Mouse (Mus musculus) lung, postnatal 10 days (tissue): ENCODE measurements at regions not wholly inside any gene's neighbourhood (a gene's known extent, or its start where the extent isn't known, plus 50 kb on each side); places are given as distances from the start of the nearest gene placed in this dataset.
"Not testable (repeated sequence)": the region's sequence is repeated elsewhere in the genome, so short reads cannot be mapped to it uniquely, and the experiment has no call there.

Experiments
- DNase-seq: peaks from one replicate; pipeline ENCODE4 v3.0.0; 2021

- not testable (repeated sequence) for DNase-seq
These were observed 121.0 kb downstream of the Rab10 start for GRCm38 (mm10) chr12:3188734-3189275.

GRCm38 (mm10) chr12:3188137-3188536 lies 121.6 kb downstream of the Rab10 start:
- DNase-seq, result no peak

DNA sequence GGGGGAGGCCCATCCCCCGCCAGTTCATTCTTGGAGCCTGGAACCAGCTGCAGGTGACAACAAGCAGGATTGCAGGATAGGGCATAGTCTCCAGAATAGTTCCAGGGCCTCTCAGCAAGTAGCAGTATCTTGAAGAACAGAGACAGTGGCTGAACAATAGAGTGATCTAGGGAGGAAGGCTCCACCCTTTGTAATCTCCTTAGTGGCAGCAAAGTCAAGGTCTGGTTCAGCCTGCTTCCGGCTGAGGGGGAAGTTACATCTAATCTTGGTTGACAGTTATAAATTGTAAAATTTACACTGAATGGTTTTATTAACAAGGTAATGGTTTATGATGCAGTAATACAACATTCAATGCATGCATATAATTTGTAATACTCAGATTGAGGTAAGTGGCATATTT lies 136.4 kb downstream of the Rab10 start:
- no peak for DNase-seq

- not testable (repeated sequence) for DNase-seq
These were observed 140.0 kb downstream of the Rab10 start for GRCm38 (mm10) chr12:3169705-3170287.

GRCm38 (mm10) chr12:3161666-3162065 lies 148.1 kb downstream of the Rab10 start:
- DNase-seq, result not testable (repeated sequence)

GRCm38 (mm10) chr12:3158771-3159170 lies 151.0 kb downstream of the Rab10 start:
- DNase-seq, result not testable (repeated sequence)

DNA sequence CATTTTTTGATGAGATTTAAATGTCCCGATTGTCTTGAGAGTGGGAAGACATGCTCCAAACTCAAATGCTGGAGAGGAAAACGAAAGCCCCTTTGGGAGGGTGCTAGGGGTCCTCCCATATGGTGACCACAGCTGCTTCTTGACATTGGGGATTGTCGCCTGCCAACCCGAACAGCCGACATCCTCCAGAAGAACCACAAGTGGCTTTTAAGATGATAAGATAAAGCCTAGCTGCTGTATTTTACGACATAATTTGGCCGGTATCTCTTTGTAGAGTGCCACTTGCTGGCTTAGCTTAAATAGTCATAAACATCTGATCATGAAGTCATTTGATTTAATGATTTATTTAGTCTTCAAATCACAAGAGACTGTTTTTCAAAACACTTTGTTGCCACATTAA lies 156.1 kb downstream of the Rab10 start:
- not testable (repeated sequence) for DNase-seq

DNA sequence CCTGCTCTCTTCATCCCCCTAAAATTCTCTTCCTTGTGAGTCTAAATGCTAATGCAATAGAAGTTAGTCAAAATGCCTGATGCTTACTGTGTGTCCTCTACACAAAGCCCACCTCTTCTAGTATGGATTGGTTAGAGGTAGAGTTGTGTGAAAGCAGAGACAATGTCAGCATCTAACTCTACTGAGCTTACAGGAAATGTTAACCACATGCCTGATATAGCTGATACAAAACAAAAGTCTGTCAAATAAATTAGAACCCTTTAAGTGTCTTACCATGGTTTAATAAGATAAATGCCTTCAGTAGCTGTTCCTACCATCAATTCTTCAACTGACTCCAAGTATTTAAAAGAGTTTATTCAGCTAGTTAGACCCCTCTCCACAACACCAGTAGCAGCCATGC lies 177.2 kb downstream of the Rab10 start:
- DNase-seq, result not testable (repeated sequence)

DNA sequence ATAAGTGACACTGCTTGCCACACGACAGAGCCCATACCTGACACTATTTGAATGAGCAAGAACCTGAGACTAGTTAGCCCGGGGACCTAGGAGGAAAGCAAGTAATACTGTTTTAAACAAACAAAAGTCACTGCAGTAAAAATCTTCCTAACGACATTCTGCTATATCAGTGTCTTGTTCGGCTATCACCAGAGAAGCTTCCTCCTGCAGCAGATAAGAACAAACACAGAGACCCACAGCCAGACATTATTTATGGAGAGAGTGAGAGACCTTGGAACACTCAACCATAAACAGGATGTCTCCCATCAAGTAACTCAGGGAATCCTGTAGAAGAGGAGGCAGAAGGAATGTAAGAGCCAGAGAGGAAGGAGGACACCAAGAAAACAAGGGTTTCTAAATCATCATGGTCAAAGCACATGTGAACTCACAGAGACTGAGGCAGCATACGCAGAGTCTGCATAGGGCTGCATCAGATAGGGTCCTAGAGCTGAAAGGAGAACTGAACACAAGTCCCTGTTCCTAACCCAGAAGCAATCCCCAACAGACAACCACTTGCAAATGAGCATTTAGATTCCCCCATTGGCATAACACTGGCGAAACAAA lies 178.5 kb downstream of the Rab10 start:
- not testable (repeated sequence) for DNase-seq

- not testable (repeated sequence) for DNase-seq
These were observed 182.4 kb downstream of the Rab10 start for GRCm38 (mm10) chr12:3127336-3127735.

- DNase-seq, result no peak
These were observed 185.7 kb downstream of the Rab10 start for GRCm38 (mm10) chr12:3124036-3124435.

DNA sequence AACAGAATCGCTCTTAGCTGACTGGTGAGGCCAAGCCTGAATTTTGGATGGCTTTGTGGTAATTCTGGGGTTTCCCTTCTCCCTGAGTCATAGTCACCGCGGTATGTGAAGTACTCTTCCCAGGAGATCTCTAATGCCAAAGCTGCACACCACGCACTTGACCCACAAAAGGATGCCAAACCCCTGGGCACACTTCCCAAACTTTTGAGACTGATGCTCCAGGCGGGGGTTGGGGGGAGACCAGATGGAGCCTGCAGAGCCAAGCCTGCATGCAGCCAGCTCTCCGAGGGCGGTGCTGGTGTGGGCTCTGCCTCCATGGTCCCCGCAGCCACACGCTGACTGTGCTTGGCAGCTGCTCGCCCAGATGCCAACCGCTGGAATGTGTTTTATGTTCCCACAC lies 199.2 kb downstream of the Rab10 start:
- DNase-seq, result not testable (repeated sequence)

DNA sequence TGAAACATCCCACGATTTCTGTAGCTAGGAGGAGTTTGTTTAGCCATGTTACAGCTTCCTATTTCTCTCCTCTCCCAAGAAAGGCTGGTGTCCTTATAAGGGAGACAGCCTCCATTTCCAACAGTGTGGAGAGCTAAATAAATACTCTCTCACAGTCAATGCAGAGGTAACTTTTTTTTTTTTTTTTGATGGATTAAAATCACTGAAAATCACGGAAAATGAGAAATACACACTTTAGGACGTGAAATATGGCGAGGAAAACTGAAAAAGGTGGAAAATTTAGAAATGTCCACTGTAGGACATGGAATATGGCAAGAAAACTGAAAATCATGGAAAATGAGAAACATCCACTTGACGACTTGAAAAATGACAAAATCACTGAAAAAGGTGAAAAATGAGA lies 200.1 kb downstream of the Rab10 start:
- peak; percentile 15 for DNase-seq

DNA sequence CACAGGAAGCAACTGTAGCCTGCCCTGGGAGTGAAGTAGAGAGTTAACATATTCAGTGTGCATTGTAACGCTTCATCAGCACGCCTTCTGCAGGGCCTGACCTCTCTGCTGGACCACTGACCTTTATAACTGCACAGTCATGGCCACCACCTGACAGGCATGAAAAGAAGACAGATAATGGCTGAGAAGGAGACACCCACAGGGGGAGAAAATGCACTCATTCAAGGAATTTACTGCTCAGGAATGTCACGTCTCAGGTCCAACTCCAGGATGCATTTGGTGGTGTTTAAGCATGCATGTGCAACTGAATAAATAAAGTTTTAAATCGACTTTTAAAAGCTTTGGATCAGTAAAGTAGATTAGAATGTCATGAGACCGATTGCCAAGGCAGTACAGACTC lies 207.8 kb downstream of the Rab10 start:
- not testable (repeated sequence) for DNase-seq

DNA sequence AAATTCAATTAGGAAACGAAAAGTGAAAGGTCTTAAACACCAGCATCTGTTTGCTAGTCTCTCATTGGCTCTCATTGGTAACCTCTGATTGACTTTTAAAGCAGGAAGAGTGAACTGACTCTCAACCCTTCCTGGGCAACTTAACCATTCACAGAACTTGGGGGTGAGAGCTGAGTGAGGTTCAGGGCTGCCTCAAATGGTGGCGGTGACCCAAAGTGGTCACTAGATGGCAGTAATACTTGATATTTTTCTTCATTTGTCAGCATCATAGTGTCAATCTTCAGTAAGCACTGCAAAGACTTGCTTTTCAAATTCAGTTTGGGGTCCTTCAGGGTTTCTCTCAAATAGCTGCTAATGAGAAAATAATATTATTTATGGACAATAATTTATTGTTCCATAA lies 211.6 kb downstream of the Rab10 start:
- DNase-seq, result peak; percentile 56

- no peak for DNase-seq
These were observed 215.3 kb downstream of the Rab10 start for GRCm38 (mm10) chr12:3094509-3094908.

- not testable (repeated sequence) for DNase-seq
These were observed 216.8 kb downstream of the Rab10 start for GRCm38 (mm10) chr12:3092974-3093373.

- not testable (repeated sequence) for DNase-seq
These were observed 260.2 kb downstream of the Rab10 start for GRCm38 (mm10) chr12:3049546-3049945.

- not testable (repeated sequence) for DNase-seq
These were observed 291.3 kb downstream of the Rab10 start for GRCm38 (mm10) chr12:3018446-3018845.

- DNase-seq, result not testable (repeated sequence)
These were observed 293.0 kb downstream of the Rab10 start for GRCm38 (mm10) chr12:3016777-3017176.
